Mouse (Mus musculus) left cerebral cortex, adult 9 months (tissue): ENCODE measurements at regions not wholly inside any gene's neighbourhood (a gene's known extent, or its start where the extent isn't known, plus 50 kb on each side); places are given as distances from the start of the nearest gene placed in this dataset.

Experiments used
- DNase-seq, 2 experiments: peaks; one replicate each; pipeline ENCODE4 v3.0.0; 2022; ENCODE audit warnings: low spot score in 2 of 2

- DNase-seq: no peak
These were observed 128.6 kb upstream of the Hgf start for GRCm38 (mm10) chr5:16424745-16425144.

DNA sequence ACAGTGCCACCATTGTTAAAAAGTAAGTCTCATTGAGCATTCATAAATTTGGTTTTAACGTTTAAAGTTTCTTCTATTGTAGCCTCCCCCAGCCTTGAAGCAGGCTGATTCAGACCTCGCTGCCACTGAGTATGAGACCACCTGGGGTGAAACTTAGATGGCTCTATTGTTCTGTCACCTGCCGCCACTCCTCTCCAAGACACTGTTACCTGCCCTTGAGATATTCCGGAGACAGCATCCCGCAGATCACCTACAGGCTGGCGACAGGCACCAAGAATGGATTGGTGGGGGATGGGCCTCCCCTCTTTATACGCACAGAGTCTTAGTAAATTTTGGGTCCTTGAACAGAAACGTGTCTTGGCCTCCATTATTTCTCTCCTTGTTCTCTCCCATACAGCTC is 128.0 kb upstream of the Hgf start:
- no peak for DNase-seq

DNA sequence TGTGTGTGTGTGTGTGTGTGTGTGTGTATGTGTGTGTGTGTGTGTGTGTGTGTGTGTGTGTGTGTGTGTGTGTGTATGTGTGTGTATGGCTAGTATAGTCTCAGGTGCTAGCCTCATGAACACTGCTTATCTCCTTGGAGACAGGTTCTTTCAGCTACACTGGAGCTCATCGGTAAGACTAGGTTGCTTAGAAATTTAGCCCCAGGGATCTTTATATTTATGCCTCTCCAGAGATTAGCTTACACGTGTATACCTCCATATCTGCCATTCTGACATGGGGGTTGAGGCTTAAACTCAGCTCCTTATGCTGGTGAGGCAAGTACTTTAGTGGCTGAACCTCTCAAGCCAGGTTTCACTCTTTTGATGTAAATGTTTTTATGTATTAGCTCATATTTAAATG is 127.0 kb upstream of the Hgf start:
- DNase-seq: no peak

- DNase-seq: no peak
These were observed 118.7 kb upstream of the Hgf start for GRCm38 (mm10) chr5:16434586-16434985.

GRCm38 (mm10) chr5:16445056-16445455 is 108.2 kb upstream of the Hgf start:
- DNase-seq: no peak

GRCm38 (mm10) chr5:16446977-16447376 is 106.3 kb upstream of the Hgf start:
- no peak for DNase-seq

- no peak for DNase-seq
These were observed 91.5 kb upstream of the Hgf start for GRCm38 (mm10) chr5:16461795-16462194.

- DNase-seq: no peak
These were observed 87.0 kb upstream of the Hgf start for GRCm38 (mm10) chr5:16466266-16466665.

DNA sequence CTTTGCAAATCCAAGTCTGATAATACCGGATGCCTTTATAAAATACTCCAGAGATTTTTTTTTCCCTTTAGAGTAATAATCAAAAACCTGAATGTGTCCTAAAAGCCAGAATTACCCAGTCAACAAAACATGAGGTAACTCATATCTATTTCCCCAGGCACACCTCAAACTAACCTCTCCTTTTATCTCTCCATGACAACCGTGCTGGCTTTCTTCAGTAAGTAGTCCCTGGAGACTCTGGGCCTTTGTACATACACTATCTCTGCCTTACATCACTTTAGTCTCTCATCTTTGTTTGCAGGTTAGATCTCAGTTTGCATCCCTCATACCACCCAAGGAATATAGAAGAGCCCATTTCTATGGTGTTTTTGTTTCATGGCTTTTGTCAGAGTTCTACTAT is 84.7 kb upstream of the Hgf start:
- DNase-seq: no peak

GRCm38 (mm10) chr5:16469221-16469620 is 84.1 kb upstream of the Hgf start:
- DNase-seq: no peak

GRCm38 (mm10) chr5:16469644-16470275 is 83.5 kb upstream of the Hgf start:
- peak in 1 of 2 experiments; percentile 19 for DNase-seq

- DNase-seq: no peak
These were observed 82.8 kb upstream of the Hgf start for GRCm38 (mm10) chr5:16470366-16470982.

DNA sequence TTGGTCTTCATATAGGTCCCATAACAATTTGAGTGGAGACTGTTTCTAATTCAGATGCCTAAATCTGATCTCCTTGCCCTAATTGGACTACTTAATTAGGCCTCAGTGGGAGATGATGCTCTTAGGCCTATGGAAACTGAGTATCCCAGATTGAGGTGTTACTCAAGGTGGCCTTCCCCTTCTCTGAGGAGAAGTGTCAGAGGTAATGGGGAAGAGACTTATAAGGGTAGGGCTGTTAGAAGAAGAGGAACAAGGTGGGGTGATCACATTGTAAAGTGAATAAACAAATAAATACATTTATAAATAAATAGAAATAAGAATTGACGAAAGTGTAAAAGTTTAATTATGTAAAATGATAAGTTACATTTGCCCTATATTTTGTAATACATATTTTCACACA is 65.3 kb upstream of the Hgf start:
- no peak for DNase-seq

GRCm38 (mm10) chr5:16489803-16490202 is 63.5 kb upstream of the Hgf start:
- no peak for DNase-seq

DNA sequence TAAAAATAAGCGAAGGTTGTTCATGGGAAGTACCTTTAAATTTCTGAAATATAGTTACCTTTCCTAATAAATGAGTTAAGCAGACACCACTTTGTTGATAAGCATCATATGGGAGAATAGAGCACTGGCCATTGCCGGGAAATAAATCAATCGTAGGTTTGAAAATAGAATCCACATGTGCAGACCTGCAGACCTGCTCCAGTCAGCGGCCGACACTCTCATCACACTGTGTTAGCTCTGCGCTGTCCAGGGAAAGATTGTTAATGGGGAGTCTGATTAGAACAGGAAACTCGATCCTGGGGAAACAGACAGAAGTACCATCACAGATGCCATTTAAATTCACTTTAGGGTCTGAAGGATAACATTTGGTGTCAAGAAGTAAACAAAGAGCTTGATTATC is 53.4 kb upstream of the Hgf start:
- no peak for DNase-seq
